Mouse (Mus musculus) NIH3T3 (cell line): ENCODE results near the gene Akap12.

Experiments used
- DNase-seq: peaks from one replicate; pipeline ENCODE4 v3.0.0-alpha.2; 2012; ENCODE audit warnings: low read depth

The Akap12 gene

DNA sequence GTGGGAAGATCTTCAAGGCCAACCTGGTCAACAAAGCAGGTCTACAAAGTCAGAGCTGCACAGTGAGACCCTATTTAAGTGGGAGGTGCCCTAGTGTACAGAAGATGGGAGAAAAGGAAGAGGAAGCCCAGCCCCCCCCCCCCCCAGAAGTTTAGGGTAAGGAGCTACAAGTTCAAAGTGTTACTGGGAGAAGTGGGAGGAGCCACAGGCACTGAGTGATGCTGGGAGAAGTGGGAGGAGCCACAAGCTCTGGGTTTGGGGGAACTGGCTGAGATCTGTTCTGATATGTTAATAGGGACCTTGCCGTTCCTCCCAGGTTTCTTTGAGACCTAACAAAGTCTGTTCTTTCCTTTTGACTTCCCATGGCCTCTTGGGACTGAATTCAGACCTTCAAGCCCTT, 18.6 kb downstream of the Akap12 start:
- DNase-seq = no peak

DNA sequence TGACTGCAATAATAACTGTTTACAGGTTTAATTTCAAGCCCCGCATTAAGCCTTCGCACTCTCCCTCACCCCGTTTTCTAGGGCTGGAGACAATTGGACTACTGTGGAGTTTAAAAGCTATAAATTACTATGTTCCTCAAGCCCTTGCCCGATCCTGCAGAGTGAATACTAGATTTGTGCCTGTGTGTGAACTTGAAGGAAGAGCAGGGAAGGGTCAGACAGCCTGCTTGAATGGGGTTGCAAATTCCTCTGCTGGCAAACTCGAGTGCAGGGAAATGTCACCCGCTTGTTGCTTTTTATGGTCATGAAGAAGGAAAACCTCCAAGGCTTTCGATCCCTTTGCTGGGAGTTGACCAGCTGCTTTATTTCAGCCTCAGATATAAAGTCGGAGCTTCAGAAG, 19.6 kb downstream of the Akap12 start:
- no peak for DNase-seq

DNA sequence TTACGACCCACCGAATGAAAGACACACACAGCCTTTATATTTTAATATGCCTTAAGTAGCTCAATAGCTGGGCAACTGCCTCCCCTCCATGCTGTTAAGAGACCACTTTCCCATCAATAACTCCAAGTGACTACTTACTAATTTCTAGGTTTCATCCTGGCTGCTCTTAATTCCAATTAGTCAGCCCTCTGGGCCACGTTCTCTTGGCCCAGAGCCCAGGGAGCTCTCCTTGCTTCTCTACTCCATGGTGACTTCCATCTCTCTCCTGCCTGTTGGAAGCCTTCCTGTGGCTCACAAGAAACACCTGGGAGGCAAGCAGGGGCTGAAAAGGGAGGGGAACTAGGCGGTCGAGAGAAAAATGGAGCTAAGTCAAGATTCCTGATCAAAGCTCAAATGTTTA, 23.0 kb downstream of the Akap12 start:
- DNase-seq = peak; percentile 20

DNA sequence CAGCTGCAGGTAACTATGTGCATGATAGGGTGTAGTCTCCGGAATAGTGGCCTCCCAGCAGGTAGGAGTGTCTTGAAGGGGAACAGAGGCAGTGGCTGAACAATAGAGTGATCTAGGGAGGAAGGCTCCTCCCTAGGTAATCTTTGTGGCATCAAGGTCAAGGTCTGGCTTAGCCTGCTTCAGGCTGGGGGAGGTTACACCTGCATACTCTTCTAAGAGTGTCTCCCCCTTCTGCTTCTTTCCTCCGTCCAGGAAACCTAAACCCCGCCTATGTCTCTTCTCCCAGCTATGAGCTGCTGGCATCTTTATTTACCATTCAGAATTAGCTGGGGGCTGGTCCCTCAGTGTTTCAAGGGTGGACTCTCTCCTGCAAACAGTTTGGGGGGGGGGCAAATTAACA, 23.5 kb downstream of the Akap12 start:
- DNase-seq = no peak

DNA sequence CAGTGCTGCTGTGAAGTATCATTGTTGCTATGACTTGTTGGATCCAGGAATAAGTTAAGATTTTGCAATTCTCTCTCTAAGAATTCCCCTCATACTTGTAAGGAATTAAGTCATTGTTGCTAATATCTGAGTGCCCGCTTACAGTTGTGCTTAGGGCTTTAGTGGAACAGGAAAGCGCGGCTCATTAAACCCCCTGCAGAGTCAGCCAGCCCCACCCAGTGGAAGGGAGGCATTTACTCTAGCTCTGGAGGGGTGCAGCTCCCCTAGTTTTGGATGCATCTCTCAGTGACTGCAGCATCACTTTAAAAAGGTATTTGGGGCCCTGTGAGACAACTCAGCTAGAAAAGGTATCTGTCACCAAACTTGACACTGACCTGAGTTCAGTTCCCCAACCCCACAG, 24.0 kb downstream of the Akap12 start:
- DNase-seq = no peak

DNA sequence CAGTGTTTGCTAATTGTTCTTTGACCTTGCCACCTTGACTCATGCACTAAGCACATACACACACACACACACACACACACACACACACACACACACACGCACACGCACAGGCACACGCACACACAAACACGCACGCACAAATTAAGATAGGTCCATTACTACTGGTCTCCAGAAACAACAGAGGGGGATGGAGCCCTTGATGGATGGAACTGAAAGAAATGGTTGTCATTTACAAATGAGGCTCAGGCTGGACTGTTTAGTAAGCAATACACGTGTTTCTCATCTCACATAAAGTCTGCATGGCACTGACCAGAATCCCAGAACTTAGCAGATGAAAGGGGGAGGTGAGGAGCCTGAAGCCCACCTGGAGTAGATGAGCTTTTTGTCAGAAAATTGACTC, 24.4 kb downstream of the Akap12 start:
- no peak for DNase-seq

DNA sequence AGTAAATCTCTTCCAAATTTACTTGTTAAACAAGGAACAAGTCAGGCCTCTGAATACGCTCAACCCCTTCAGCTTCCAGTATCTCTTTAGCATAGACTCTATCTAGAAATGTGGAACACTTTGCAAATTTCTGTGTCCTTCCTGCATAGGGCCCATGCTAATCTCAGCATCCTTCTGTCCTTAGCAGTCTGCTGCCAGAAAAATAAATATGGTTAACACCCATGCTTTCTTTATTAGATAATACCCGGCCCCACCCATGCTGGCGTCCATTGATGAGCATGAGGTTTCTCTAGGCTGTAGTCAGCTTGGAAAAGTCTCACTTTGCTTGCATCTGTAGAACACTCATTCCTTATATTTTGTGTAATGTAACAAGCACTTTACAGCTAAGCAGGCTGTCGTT, 27.2 kb downstream of the Akap12 start:
- no peak for DNase-seq

DNA sequence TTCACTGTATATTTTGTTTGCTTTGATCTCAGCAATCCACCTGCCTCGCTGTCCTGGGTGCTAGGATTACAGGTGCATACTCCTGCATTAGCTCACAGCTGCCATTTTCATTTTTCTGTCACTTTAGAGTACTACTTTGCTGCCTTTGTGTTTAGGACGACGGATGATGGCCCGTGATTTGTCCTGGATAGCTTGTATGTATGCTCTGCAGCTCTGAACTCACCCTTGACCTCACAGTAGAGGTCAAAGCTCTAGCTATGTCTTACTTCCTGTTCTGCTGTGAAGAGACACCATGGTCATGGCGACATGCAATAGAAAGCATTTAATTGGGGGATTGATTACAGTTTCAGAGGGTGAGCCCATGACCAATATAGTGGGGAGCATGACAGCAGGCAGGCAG, 37.4 kb downstream of the Akap12 start:
- no peak for DNase-seq

DNA sequence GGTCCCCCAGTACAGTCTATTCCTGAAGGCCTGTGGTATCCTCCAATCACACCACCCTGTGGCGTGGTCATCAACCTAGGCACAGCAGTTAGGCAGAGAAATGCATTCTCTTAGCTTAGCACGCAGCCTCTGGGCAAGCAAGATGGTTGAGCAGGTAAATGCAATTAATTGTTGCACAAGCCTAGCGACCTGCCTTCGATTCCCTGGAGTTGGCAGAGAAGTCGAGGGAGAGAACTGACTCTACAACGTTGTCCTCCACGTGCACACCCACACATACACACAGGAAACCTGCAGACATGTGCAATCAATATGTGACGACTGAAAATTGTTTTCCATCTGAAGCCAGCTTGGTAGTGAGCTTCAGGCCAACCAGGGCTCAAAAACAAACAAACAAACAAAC, 57.7 kb downstream of the Akap12 start:
- no peak for DNase-seq

DNA sequence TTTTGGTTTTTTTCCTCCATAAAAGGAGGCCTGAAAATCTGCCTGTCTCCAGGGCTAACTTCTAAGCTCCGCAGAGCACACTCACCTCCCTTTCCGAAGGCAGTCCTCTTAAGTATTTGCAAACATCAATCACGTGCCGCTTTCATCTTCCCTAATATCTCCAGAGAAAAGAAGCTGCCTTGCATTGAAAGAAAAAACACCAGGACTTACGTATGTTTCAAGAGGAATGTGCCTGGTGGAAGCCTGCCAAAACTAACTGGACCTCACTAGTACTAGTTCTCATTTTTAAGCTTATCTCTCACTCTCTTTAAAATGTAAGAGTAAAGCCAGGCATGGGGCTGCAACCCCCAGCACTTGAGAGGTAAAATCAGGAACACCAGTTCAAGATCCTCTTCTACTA, 59.4 kb downstream of the Akap12 start:
- peak; percentile 78 for DNase-seq

DNA sequence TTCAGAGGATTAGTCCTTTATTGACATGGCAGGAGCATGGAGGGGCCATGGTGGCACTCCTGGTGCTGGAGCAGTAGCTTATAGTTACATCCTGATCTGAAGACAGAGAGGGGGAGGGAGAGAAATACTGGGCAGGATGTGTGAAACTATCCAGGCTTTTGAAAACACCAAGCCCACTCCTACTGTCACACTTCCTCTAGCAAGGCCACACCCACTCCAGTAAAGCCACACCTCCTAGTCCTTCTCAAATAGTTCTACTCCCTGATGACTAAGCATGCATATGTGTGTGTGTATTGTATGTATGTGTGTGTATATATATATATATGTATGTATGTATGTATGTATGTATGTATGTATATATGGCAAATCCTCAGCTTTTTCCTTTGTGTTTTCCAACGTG, 61.5 kb downstream of the Akap12 start:
- no peak for DNase-seq

DNA sequence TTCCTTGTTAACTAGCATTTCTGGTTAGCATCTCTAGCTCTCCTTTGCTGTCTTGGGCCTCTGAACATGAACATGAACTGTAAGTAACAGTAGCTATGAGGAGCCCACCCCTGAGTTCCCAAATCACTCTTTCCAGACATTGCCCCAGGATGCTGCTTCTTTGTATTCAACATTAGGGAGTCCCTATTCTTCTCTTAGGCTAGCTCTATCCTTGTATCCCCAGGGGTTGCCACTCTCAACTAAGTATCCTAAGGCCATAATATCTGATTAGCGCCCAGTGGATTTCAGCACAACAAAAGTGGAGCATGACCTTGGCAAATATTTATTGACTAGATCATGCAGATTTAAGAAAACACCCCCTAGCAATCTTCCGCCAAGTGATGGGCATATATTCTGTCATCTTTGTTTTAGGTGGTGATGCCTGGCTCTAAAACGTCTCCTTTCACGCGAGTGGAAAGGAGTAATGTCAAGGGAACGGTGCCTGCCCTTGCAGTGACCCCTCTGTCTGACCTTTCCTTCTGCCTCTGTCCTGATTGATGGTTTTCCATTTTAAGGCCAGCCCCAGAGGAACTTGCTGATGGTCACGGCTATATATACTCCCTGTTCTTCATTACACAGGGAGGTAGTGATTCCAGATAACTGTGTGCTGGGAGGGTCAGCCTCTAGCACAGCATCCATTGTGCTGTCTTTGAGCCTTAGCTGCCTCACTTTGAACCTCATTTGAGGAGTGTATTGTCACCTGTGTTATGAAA, 66.2 kb downstream of the Akap12 start:
- DNase-seq = no peak

DNA sequence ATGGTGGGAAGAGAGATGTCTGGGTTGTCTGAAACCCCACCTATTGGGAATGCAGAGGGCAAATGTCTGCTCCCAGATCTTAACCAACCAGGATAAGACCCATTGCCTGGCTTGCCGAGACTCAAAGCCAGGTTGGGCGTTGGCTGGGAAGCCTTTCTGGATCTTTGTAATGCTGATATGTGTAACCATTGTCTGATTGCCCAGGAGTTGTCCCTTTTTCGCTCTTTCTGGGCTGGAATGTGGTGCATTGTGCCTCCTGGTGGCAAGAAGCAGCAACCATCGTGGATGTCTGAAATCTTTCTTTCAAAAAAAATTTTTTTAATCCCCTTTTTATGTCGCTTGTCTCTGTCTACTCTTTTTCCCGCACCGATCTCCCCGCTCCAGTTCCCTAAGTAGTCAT, 67.1 kb downstream of the Akap12 start:
- DNase-seq = peak; percentile 85

DNA sequence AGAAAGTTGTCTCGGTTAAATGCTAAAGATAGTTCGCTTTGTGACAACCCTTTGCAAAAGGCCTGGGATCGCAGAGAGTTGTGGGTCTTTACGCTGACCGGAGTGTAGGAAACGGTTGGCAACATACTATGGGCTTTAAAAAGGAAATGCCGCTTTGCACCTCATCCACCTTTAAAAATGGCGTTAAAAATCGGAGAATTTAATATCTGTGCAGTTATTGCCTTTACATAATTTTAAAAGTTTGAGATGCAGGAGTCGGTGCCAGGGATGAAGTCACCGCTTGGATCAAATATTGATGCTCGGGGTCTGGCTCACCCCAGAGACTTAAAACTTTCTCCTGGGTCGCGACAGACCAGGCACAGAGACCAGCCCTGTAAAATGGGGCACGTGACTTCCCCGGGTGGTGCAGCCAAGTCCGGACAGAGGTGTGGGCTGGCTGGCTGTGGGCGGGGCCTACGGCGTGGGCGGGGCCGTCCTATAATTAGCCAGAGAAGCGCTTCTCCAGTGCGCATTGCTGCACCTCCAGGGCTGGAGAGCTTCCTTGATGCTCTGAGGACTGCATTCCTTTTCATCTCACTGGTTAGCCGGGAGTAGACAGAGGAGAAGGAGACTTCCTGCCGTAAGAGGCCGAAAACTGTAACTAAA, 68.0 kb downstream of the Akap12 start:
- peak; percentile 91 for DNase-seq

DNA sequence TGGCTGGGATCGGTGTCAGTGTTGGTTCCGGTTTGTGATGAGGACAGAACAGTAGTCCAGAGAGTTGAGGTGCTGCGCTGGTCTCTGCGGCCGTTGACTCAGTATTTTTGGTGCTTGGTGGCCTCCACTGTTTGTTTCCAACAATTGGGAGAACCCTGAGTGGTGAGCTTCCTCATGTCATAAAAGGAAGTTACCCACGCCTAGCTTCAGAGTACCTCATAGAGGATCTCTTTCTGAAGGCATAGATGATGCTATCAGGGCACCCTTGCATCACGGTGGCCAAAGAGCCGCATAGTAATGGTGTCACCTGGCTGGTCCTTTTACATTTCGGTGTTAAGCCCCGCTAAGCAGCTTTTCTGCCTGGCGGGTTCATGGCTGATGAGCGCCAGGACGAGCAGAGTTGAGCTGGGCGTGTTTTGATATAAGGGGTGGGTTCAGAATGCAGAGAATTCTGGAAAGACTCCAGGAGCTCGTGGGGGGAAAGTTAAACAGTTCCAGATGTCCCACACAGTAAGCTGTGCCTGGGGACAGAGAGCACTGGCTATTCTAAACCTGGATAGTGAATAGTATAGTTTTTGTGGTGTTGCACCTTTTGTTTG, 72.8 kb downstream of the Akap12 start:
- peak; percentile 94 for DNase-seq

DNA sequence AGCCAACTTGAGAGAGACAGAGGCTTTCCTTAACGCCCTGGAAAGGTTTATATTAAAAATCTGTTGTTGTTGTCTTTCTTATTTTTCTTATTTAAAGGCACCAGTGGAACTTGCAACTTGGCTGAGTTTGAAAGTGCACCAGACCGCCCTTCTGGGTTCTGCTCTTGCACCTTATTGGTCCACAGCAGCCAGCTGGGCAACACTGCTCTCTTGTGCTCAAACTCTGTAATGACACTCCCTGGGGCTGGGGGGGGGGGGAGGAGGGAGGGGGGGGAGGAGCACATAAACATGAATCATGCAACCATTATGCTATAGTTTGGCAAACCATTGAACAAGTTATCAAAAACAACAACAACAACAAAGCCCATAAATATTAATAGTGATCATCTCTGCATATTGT, 75.2 kb downstream of the Akap12 start:
- DNase-seq = peak; percentile 84

DNA sequence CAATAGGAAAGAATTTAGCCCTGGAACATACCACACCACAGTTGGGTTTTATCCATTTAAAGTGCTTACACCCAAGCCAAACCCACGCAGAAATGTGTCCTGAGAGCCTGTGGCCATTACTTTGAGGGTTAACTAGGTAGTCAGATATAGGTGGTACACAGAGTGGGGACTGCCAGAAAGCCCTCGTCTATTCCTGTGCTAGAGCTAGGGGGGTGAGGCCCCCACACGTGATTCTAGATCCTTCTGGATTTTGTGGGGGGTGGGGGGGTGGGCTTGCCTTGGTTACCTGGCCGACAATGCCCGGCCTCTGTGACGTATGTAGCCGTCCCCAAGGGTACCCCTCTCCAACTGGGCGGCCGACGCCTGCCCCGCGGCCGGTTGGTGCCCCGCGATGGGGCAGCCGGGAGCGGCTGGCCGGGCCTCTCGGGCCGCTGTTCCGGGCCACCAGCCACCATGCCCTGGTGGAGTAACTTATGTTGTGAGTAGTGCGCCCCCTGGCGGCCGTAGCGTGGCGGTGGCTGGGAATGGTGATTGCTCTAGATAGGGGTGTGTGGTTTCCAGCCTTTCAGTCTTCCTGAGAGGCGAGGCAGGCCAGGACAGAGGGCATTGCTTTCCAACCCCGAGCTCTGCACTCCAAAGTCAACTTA, 80.4 kb downstream of the Akap12 start:
- DNase-seq = peak; percentile 60

DNA sequence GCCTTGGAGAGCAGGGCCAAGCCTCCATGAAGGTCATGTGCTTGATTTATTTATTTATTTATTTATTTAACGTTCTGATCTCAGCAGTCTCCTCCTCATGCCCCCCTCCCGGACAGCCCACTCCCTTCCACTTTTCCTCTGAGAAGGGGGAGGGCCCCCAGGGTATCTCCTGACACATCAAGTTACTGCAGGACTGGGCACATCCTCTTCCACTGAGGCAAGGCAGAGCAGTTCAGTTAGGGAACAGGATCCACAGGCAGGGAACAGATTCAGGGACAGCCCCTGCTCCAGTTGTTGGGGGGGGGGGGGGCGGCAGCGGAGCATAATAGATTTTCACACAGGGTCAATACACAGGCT, 80.9 kb downstream of the Akap12 start:
- no peak for DNase-seq

DNA sequence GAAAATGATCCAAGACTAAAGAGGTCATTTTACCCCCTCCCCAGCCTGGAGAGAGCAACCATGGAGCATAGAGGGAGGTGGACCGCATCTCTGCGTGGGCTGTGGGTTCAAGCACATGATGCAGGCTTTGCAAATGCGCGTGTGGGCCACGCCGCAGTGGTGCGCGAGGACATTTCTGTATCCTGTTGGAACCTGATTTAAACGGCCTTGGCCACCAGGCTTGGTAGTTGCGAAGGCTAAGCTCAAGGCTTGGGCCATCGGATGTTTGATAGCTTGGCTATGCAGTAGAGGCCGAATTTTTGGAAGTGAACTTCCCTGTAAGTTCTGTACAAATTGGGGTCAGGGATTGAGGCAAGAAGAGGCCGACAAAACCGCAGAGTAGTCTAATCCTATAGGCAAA, 81.4 kb downstream of the Akap12 start:
- no peak for DNase-seq

DNA sequence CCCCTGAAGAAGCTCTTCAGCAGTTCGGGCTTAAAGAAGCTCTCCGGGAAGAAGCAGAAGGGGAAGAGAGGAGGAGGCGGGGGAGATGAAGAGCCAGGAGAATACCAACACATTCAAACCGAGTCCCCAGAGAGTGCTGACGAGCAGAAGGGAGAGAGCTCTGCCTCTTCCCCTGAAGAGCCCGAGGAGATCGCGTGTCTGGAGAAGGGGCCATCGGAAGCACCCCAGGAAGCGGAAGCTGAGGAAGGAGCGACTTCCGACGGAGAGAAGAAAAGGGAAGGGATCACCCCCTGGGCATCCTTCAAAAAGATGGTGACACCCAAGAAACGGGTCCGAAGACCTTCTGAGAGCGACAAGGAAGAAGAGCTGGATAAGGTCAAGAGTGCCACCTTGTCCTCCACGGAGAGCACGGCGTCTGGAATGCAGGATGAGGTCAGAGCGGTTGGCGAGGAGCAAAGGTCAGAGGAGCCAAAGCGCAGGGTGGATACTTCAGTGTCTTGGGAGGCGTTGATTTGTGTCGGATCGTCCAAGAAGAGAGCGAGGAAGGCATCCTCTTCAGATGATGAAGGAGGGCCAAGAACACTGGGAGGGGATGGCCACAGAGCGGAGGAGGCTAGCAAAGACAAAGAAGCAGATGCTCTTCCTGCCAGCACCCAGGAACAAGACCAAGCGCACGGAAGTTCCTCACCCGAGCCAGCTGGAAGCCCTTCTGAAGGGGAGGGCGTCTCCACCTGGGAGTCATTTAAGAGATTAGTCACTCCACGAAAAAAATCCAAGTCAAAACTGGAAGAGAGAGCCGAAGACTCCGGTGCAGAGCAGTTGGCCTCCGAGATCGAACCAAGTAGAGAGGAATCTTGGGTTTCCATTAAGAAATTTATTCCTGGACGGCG, 88.4 kb downstream of the Akap12 start:
- no peak for DNase-seq

DNA sequence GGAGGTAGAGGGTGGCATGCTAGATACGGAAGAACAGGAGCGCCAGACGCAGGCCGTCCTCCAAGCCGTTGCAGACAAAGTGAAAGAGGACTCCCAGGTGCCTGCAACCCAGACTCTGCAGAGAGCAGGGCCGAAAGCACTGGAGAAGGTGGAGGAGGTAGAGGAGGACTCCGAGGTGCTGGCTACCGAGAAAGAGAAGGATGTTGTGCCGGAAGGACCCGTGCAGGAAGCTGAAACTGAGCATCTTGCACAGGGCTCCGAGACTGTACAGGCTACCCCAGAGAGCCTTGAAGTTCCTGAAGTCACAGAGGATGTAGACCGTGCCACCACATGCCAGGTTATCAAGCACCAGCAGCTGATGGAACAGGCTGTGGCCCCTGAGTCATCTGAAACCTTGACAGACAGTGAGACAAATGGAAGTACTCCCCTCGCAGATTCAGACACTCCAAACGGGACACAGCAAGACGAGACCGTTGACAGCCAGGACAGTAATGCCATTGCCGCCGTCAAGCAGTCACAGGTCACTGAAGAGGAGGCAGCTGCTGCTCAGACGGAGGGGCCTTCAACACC, 89.8 kb downstream of the Akap12 start:
- no peak for DNase-seq

DNA sequence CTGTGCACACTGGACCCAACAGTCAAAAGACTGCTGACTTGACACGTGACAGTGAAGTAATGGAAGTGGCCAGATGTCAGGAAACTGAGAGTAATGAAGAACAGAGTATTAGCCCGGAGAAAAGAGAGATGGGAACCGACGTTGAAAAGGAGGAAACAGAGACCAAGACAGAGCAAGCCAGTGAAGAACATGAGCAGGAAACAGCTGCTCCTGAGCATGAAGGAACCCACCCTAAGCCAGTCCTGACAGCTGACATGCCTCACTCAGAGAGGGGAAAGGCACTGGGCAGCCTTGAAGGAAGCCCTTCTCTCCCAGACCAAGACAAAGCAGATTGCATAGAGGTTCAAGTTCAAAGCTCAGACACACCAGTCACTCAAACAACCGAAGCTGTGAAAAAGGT, 90.5 kb downstream of the Akap12 start:
- no peak for DNase-seq
